Mouse (Mus musculus): ENCODE measurements at regions not wholly inside any gene's neighbourhood (a gene's known extent, or its start where the extent isn't known, plus 50 kb on each side); places are given as distances from the start of the nearest gene placed in this dataset.

DNA sequence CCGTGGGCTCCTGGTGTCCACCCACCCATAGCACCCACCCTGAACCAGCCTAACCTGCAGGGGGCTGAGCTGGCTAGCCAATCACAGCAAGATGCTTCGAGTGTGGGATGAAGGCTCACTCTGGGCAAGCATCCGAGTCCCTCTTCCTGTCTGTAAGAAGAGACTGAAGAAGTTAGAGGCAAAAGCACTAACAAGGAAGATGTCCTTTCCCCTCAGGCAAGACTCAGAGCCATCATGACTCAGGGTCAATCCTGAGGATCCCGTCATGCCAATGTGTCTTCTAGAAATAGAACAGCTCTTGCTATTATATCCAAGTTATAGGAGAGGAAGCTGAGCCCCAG lies 163.6 kb downstream of the Trim29 start:
- TF ChIP-seq CTCF (IDR thresholded peaks at IDR 0.05; ENCODE audit: insufficient read depth, low read depth, low read length), result no peak
- no peak for TF ChIP-seq POLR2A (IDR thresholded peaks at IDR 0.05; ENCODE audit: insufficient read depth, low read depth, low read length)
